Mouse (Mus musculus): Measurements from ENCODE around the gene Mrps6. TPM values are rescaled to one million over a fixed set of nuclear protein-coding genes. Genes with fewer than 3 reads are reported as not detected.

Mrps6 gene
- total RNA-seq, 2 experiments from 2014 or later: 102 to 121 TPM

Other genes with a start within 250 kb of the Mrps6 start
- gene Gm49711, start within 50 bp of the Mrps6 start, total RNA-seq (2021): not detected
- gene Slc5a3, start 52 bp downstream of the Mrps6 start, total RNA-seq (2021): 10 to 100 TPM; 61.4 to 78.9 TPM
- gene Kcne2, start 234.1 kb downstream of the Mrps6 start, total RNA-seq (2021): not detected
- 10 to 100 TPM; 61.5 TPM for gene Smim11, start 243.0 kb downstream of the Mrps6 start, total RNA-seq (2021)

All from adrenal gland, adult 18-20 months (tissue).